Mouse (Mus musculus): ENCODE results near the gene Appl2. TPM values are rescaled to one million over a fixed set of nuclear protein-coding genes. Genes with fewer than 3 reads are reported as not detected.

Appl2 gene
- polyA plus RNA-seq, 1 experiment from 2014 or later = 54.6 TPM

Other genes starting within 250 kb of the Appl2 start
- 11.9 and 14.6 TPM in 2 replicates for gene Aldh1l2, start 114.6 kb downstream of the Appl2 start, polyA plus RNA-seq (2015; fragmentation: Nextera tagmentation; extraction: Ambion mirVana)
- gene Washc4, start 105.0 kb downstream of the Appl2 start, polyA plus RNA-seq (2015; fragmentation: Nextera tagmentation; extraction: Ambion mirVana) = 26.0 and 31.8 TPM in 2 replicates
- 93.3 and 115 TPM in 2 replicates for gene 1500009L16Rik, start 74.1 kb upstream of the Appl2 start, polyA plus RNA-seq (2015; fragmentation: Nextera tagmentation; extraction: Ambion mirVana)

All from hindbrain, embryonic 16.5 days (tissue).